Mouse (Mus musculus): Measurements from ENCODE around the gene Cma1. TPM values are rescaled to one million over a fixed set of nuclear protein-coding genes. Genes with fewer than 3 reads are reported as not detected.
"Not testable (repeated sequence)": the region's sequence is repeated elsewhere in the genome, so short reads cannot be mapped to it uniquely, and the experiment has no call there.

Cma1 gene
- 1.7 and 2.0 TPM in 2 replicates for polyA plus RNA-seq (2012; rRNA removed)

GRCm38 (mm10) chr14:55944575-55944974 is at the start of gene Cma1:
Cma1 (minus strand) TSS chr14:55944675.
- no peaks in the 10 kb centered on the region for H3K27me3 ChIP-seq (ENCODE audit: control insufficient read depth, insufficient read depth, low read length)
- no peaks in the 10 kb centered on the region for H3K36me3 ChIP-seq (ENCODE audit: control insufficient read depth, insufficient read depth, low read length)
- no peaks in the 10 kb centered on the region for H3K4me1 ChIP-seq (replicated peaks; ENCODE audit: control insufficient read depth, insufficient read depth, low read length)
- 96% methylated on average over 4 of the region's 4 CpGs for WGBS
- no peak within 1 kb of the TSS for H3K4me3 ChIP-seq (ENCODE audit: control insufficient read depth, insufficient read depth, low read length)
- H3K27ac ChIP-seq (ENCODE audit: control insufficient read depth, insufficient read depth, low read length) = no peak within 1 kb of the TSS
- no peak for DNase-seq
- no peak for TF ChIP-seq CTCF (IDR thresholded peaks at IDR 0.05; ENCODE audit: borderline replicate concordance, control insufficient read depth, extremely low read depth, insufficient read depth, low read length, poor library complexity)
- no peak for TF ChIP-seq POLR2A (IDR thresholded peaks at IDR 0.05; ENCODE audit: control insufficient read depth, extremely low read depth, insufficient read depth, low read length, poor library complexity)

GRCm38 (mm10) chr14:55987464-55987863 is 43.0 kb upstream of the Cma1 start:
- not testable (repeated sequence) for H3K4me1 ChIP-seq (replicated peaks; ENCODE audit: control insufficient read depth, insufficient read depth, low read length); H3K27ac ChIP-seq (ENCODE audit: control insufficient read depth, insufficient read depth, low read length); H3K36me3 ChIP-seq (ENCODE audit: control insufficient read depth, insufficient read depth, low read length); H3K4me3 ChIP-seq (ENCODE audit: control insufficient read depth, insufficient read depth, low read length); H3K27me3 ChIP-seq (ENCODE audit: control insufficient read depth, insufficient read depth, low read length); DNase-seq
- WGBS = 84% methylated on average over 2 of the region's 3 CpGs

GRCm38 (mm10) chr14:55963900-55964299 is 19.4 kb upstream of the Cma1 start:
- not testable (repeated sequence) for H3K27ac ChIP-seq (ENCODE audit: control insufficient read depth, insufficient read depth, low read length); H3K36me3 ChIP-seq (ENCODE audit: control insufficient read depth, insufficient read depth, low read length); H3K4me3 ChIP-seq (ENCODE audit: control insufficient read depth, insufficient read depth, low read length); H3K4me1 ChIP-seq (replicated peaks; ENCODE audit: control insufficient read depth, insufficient read depth, low read length); H3K27me3 ChIP-seq (ENCODE audit: control insufficient read depth, insufficient read depth, low read length)
- WGBS = 82% methylated on average over 2 of the region's 2 CpGs
- peak; percentile 6 for DNase-seq

- no peak for DNase-seq
- TF ChIP-seq POLR2A (IDR thresholded peaks at IDR 0.05; ENCODE audit: control insufficient read depth, extremely low read depth, insufficient read depth, low read length, poor library complexity) = no peak
- Histone ChIP-seq H3K36me3 (ENCODE audit: control insufficient read depth, insufficient read depth, low read length) (no peaks in the 10 kb centered on the region), H3K4me1 (replicated peaks; ENCODE audit: control insufficient read depth, insufficient read depth, low read length) (no peaks in the 10 kb centered on the region), H3K27me3 (ENCODE audit: control insufficient read depth, insufficient read depth, low read length) (no peaks in the 10 kb centered on the region), H3K4me3 (ENCODE audit: control insufficient read depth, insufficient read depth, low read length) (no peak overlapping the region), H3K27ac (ENCODE audit: control insufficient read depth, insufficient read depth, low read length) (no peak overlapping the region)
- WGBS = 95% methylated on average over 1 of the region's 1 CpGs
Observed at GRCm38 (mm10) chr14:55963263-55963662, 18.8 kb upstream of the Cma1 start.

- no peak for DNase-seq
- TF ChIP-seq CTCF (IDR thresholded peaks at IDR 0.05; ENCODE audit: borderline replicate concordance, control insufficient read depth, extremely low read depth, insufficient read depth, low read length, poor library complexity) (no peak), POLR2A (IDR thresholded peaks at IDR 0.05; ENCODE audit: control insufficient read depth, extremely low read depth, insufficient read depth, low read length, poor library complexity) (no peak)
- no peaks in the 10 kb centered on the region for H3K27me3 ChIP-seq (ENCODE audit: control insufficient read depth, insufficient read depth, low read length)
- no peak within 1 kb of the TSS for H3K27ac ChIP-seq (ENCODE audit: control insufficient read depth, insufficient read depth, low read length)
- no peaks in the 10 kb centered on the region for H3K4me1 ChIP-seq (replicated peaks; ENCODE audit: control insufficient read depth, insufficient read depth, low read length)
- H3K4me3 ChIP-seq (ENCODE audit: control insufficient read depth, insufficient read depth, low read length) = no peak within 1 kb of the TSS
- H3K36me3 ChIP-seq (ENCODE audit: control insufficient read depth, insufficient read depth, low read length) = no peaks in the 10 kb centered on the region
- 80% methylated on average over 6 of the region's 6 CpGs for WGBS
Observed at GRCm38 (mm10) chr14:55950346-55951030, 6.0 kb upstream of the Cma1 start, which contains the start of gene Cma2. Cma2 (plus strand) TSS chr14:55950980.

GRCm38 (mm10) chr14:55946269-55946969 is 1.9 kb upstream of the Cma1 start:
- 20% methylated on average over 2 of the region's 2 CpGs for WGBS
- Histone ChIP-seq H3K4me1 (replicated peaks; ENCODE audit: control insufficient read depth, insufficient read depth, low read length) (no peaks in the 10 kb centered on the region), H3K27ac (ENCODE audit: control insufficient read depth, insufficient read depth, low read length) (no peak overlapping the region), H3K4me3 (ENCODE audit: control insufficient read depth, insufficient read depth, low read length) (no peak overlapping the region), H3K27me3 (ENCODE audit: control insufficient read depth, insufficient read depth, low read length) (no peaks in the 10 kb centered on the region), H3K36me3 (ENCODE audit: control insufficient read depth, insufficient read depth, low read length) (no peaks in the 10 kb centered on the region)
- DNase-seq = no peak
- TF ChIP-seq CTCF (IDR thresholded peaks at IDR 0.05; ENCODE audit: borderline replicate concordance, control insufficient read depth, extremely low read depth, insufficient read depth, low read length, poor library complexity) = no peak

- Histone ChIP-seq H3K4me3 (ENCODE audit: control insufficient read depth, insufficient read depth, low read length) (no peak overlapping the region), H3K27me3 (ENCODE audit: control insufficient read depth, insufficient read depth, low read length) (no peaks in the 10 kb centered on the region), H3K27ac (ENCODE audit: control insufficient read depth, insufficient read depth, low read length) (no peak overlapping the region), H3K36me3 (ENCODE audit: control insufficient read depth, insufficient read depth, low read length) (no peaks in the 10 kb centered on the region), H3K4me1 (replicated peaks; ENCODE audit: control insufficient read depth, insufficient read depth, low read length) (no peaks in the 10 kb centered on the region)
- WGBS = 93% methylated on average over 11 of the region's 11 CpGs
- DNase-seq = no peak
- TF ChIP-seq POLR2A (IDR thresholded peaks at IDR 0.05; ENCODE audit: control insufficient read depth, extremely low read depth, insufficient read depth, low read length, poor library complexity) (no peak), CTCF (IDR thresholded peaks at IDR 0.05; ENCODE audit: borderline replicate concordance, control insufficient read depth, extremely low read depth, insufficient read depth, low read length, poor library complexity) (no peak)
Observed at GRCm38 (mm10) chr14:55943601-55944000, 874 bp downstream of the Cma1 start.
